Mouse (Mus musculus) heart, postnatal 25 days (tissue): ENCODE results near the gene Carns1. TPM values are rescaled to one million over a fixed set of nuclear protein-coding genes. Genes with fewer than 3 reads are reported as not detected.

ENCODE experiments used
- DNase-seq: peaks from one replicate; pipeline ENCODE4 v3.0.0; 2022; ENCODE audit warnings: low spot score
- intact Hi-C: fragments of 180-260 bp; cut with DNase I; formaldehyde crosslinking; loops from one replicate; pipeline ENCODE4 v1.15.1; 2025
- total RNA-seq, 2 experiments: library from RNA; stranded (reverse); gene quantifications; 2 replicates each; pipeline ENCODE4 v1.2.3; 2021

Carns1 gene
- total RNA-seq, 2 experiments from 2014 or later: 33.5 to 34.1 TPM

GRCm38 (mm10) chr19:4181892-4182291 lies 6.6 kb upstream of the Carns1 start:
- intact Hi-C loops: no loop called here
- DNase-seq: no peak

GRCm38 (mm10) chr19:4180411-4180810 lies 5.1 kb upstream of the Carns1 start:
- intact Hi-C loops: no loop called here
- no peak for DNase-seq

- intact Hi-C loops: loop anchor here (2.0 kb wide), 1 partner anchor 14 kb away; no protein-coding TSS in a partner anchor
- DNase-seq: no peak
Observed at GRCm38 (mm10) chr19:4172925-4173324, 2.4 kb downstream of the Carns1 start.

GRCm38 (mm10) chr19:4171393-4172290 lies 3.6 kb downstream of the Carns1 start:
- intact Hi-C loops: loop anchor here (2.0 kb wide), 1 partner anchor 15 kb away; no protein-coding TSS in a partner anchor
- DNase-seq: no peak

GRCm38 (mm10) chr19:4170723-4171392 lies 4.4 kb downstream of the Carns1 start:
- no peak for DNase-seq
- intact Hi-C loops: no loop called here

GRCm38 (mm10) chr19:4169810-4170209 lies 5.5 kb downstream of the Carns1 start:
- no peak for DNase-seq
- intact Hi-C loops: loop anchor here (5.0 kb wide), 1 partner anchor 32 kb away; the partner anchor contains the start of gene Rad9a

GRCm38 (mm10) chr19:4169378-4169784 lies 5.9 kb downstream of the Carns1 start:
- DNase-seq: peak; percentile 99
- intact Hi-C loops: loop anchor here (5.0 kb wide), 1 partner anchor 33 kb away; the partner anchor contains the start of gene Rad9a

- DNase-seq: no peak
- intact Hi-C loops: loop anchor here (5.0 kb wide), 1 partner anchor 35 kb away; the partner anchor contains the start of gene Rad9a
Observed at GRCm38 (mm10) chr19:4166678-4167476, 8.4 kb downstream of the Carns1 start.

GRCm38 (mm10) chr19:4164721-4165120 lies 10.6 kb downstream of the Carns1 start:
- DNase-seq: no peak
- intact Hi-C loops: loop anchor here (5.0 kb wide), 1 partner anchor 38 kb away; the partner anchor contains the start of gene Rad9a

- intact Hi-C loops: no loop called here
- DNase-seq: no peak
Observed at GRCm38 (mm10) chr19:4164100-4164499, 11.2 kb downstream of the Carns1 start.

- intact Hi-C loops: loop anchor here (2.0 kb wide), 1 partner anchor 37 kb away; no protein-coding TSS in a partner anchor
- DNase-seq: no peak
Observed at GRCm38 (mm10) chr19:4163543-4163887, 11.8 kb downstream of the Carns1 start.

- DNase-seq: peak; percentile 93
- intact Hi-C loops: loop anchor here (2.0 kb wide), 1 partner anchor 36 kb away; no protein-coding TSS in a partner anchor
Observed at GRCm38 (mm10) chr19:4162646-4163542, 12.4 kb downstream of the Carns1 start, which contains the start of gene Rps6kb2. Gene Rps6kb2 (minus strand): TSS chr19:4163354.

GRCm38 (mm10) chr19:4159049-4159448 lies 16.2 kb downstream of the Carns1 start:
- no peak for DNase-seq
- intact Hi-C loops: no loop called here

GRCm38 (mm10) chr19:4156771-4157170 lies 18.5 kb downstream of the Carns1 start:
- DNase-seq: no peak
- intact Hi-C loops: no loop called here

- no peak for DNase-seq
- intact Hi-C loops: no loop called here
Observed at GRCm38 (mm10) chr19:4156073-4156579, 19.2 kb downstream of the Carns1 start.

GRCm38 (mm10) chr19:4155223-4156072 lies 19.8 kb downstream of the Carns1 start:
- no peak for DNase-seq
- intact Hi-C loops: no loop called here

- intact Hi-C loops: no loop called here
- DNase-seq: no peak
Observed at GRCm38 (mm10) chr19:4154437-4155222, 20.6 kb downstream of the Carns1 start.
